Mouse (Mus musculus) regulatory T cell (primary cell): ENCODE data around the gene Kcnk15.

Experiments used
- in situ Hi-C: fragments of 300-600 bp; cut with MboI, MseI; formaldehyde crosslinking; loops from one replicate; pipeline ENCODE4 v1.15.1; 2025; ENCODE audit warnings: high pct_unique_total_duplicates

Kcnk15 gene

DNA sequence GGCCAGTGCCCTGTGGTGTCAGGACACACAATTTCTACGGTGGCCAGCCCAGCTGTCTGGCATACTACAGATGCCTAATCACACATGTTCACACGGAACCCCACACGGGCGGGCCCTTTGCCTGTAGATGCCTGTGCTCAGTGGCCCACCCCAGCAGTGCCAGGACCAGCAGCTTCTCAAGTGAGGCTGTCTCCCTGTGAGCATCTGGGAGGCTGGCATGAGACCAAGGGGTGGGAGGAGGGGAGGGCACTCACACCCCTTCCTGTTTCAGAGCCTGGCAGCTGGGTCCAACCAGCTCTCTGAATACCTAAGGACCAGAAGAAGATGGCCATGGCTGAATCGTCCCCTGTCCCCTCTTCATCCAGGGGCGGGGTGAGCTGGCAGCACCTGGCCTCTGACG, 22.0 kb downstream of the Kcnk15 start:
- in situ Hi-C loops, result no loop called here

DNA sequence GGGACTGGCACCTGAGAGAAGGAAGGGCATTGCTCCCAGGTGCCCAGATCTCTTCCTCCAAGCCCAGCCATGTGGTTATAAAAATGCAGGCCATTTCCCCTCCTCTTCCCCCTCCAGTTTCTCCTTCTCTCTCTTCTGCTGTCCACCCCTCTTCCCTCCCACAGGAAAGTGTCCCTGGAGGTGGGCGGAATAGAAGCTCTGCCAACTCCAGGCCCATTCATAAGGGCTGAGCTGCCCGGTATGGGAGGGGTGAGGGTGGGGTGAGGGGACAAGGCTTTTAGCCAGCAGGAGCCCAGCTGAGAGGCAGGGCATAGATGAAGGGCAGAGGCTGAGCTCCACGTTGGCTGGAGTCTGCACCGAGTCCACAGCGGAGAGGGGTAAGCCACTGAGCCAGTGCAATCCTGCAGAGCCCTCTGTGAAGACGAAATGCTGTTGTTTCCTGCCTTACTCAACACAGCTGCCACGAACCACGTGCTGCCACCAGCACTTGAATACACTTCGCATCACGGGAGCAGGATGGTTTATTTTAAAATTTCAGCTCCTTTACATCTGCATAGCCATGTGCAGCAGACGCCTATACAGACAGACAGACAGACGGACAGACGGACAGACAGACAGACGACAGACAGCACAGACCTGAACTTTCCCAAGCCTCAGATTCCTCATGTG, 23.5 kb downstream of the Kcnk15 start:
- in situ Hi-C loops, result no loop called here

DNA sequence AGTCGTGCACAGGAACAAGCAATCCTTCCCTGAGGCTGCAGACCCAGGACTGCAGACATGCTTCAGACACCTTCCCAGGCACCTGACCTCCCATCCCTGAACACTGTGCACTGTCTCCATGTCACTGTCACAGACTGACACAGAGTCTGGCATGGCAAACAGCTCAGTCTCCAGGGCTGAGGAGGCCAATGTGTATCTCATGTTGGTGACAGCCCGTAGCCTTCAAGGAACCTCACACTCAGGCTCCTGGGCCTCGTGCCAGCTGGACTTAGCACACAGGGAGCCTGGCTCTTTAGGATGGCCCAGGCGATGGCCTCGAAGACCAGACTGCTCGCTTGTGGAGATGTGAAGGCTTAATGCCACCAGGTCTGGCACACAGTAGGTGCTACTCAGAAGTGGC, 27.4 kb downstream of the Kcnk15 start:
- in situ Hi-C loops, result no loop called here

GRCm38 (mm10) chr2:163882859-163883652, 29.6 kb downstream of the Kcnk15 start:
- in situ Hi-C loops, result no loop called here

DNA sequence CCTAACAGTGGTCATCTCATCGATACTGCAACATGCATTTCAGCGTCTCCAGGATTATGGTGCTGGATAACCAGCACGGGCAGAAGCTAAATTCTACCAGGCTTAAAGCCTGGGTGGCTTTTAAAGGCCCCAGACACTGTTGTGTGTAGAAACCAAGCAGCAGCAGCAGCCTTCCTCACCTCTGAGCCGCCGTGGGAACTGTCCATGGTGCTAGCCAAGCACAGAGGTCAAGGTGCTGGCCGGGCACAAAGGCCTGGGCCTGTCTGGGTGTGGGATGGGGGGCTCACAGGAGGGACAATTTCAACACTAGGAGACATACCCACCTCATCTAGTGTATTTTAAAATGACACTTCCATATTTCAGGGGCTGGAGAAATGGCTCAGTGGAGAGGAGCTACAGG, 36.0 kb downstream of the Kcnk15 start:
- in situ Hi-C loops, result no loop called here

- in situ Hi-C loops, result no loop called here
Observed at GRCm38 (mm10) chr2:163890586-163890985, 37.1 kb downstream of the Kcnk15 start.

- in situ Hi-C loops, result no loop called here
Observed at GRCm38 (mm10) chr2:163891271-163891670, 37.8 kb downstream of the Kcnk15 start.

- in situ Hi-C loops, result no loop called here
Observed at GRCm38 (mm10) chr2:163893446-163894370, 40.3 kb downstream of the Kcnk15 start.

- in situ Hi-C loops, result no loop called here
Observed at GRCm38 (mm10) chr2:163895156-163895555, 41.7 kb downstream of the Kcnk15 start.

DNA sequence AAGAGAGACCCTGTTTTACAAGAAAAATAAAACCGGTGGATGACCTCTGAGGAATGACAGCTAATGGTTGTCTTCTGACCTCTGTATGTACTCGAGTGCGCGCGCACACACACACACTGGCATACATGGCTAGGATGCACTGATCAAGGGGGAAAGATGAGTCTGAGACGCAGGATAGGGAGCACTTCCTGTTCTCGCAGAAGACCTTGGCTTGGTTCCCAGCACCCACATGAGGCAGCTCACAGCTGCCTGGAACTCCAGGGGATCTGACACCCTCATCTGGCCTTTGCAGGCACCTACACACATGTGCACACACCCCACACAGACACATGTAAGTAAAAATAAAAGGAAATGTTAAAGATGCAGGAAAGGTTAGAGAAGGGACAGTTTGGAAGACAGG, 43.6 kb downstream of the Kcnk15 start:
- in situ Hi-C loops, result no loop called here

DNA sequence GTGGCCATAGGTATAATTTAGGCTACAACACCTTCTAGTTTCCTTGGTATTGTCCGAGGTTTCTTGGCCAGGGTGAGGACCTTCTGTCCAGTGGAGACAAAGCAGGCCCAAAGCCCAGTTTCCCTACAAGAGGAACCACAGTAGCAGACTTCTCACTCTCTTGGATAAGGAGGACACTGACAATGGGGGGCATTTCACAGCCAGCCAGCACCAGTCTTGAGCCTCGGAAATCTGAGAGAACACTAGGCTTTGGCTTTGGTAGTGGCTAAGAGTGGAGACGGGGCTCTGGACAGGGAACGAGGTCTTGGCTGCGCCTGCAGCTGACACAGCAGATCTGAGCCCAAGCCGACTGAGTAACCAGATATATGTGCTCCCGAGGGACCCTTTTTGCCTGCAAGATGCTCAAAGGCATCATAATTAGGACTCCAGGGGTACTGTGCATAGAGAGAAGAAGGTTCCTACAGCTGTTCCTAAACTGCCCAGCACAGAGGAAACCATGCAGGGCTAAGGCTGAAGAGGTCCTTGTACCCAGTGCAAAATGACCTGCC, 44.6 kb downstream of the Kcnk15 start:
- in situ Hi-C loops, result no loop called here

DNA sequence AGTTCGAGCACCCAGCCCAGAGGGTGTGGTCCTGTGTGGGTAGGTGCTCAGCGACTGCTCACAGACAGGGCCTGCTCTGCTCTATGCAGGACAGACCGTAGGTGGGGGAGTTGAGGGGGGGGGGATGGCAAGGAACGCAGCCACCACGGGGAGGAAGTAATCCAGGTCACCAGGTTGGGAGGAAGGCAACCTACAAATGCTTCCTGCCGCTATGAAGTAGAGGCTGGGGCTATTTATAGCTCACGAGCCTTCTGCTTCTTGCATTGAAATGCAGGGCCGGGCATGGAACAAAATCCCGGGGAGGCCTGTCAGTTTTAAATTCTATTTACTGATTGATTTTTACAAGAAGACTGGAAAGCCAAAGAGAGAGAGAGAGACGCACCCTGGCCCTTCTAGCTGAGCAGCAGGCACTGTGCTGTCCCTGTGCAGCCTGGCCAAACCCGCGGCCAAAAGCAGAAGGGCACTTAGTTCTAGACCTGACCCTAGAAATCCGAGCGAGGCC, 46.5 kb downstream of the Kcnk15 start:
- in situ Hi-C loops, result loop anchor here (25.0 kb wide), 1 partner anchor 1438 kb away; no protein-coding TSS in a partner anchor

DNA sequence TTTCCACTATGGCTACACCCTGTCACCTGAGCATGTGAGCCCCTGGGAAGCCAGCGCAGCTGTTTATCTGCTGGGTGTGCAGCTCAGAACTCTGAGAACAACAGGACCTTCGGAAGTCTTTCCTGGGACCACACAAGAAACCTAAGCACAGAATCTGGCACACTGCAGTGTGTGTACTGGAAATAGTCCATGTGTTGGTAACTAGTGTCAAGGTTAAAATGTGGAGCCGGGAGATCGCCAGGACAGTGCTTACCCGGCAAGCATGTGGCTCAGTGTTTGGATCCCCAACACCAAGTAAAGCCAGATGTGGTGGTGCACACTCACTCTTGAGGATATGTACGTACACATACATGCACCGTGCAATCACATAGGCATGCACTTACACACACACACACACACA, 47.6 kb downstream of the Kcnk15 start:
- in situ Hi-C loops, result loop anchor here (25.0 kb wide), 1 partner anchor 1439 kb away; no protein-coding TSS in a partner anchor

DNA sequence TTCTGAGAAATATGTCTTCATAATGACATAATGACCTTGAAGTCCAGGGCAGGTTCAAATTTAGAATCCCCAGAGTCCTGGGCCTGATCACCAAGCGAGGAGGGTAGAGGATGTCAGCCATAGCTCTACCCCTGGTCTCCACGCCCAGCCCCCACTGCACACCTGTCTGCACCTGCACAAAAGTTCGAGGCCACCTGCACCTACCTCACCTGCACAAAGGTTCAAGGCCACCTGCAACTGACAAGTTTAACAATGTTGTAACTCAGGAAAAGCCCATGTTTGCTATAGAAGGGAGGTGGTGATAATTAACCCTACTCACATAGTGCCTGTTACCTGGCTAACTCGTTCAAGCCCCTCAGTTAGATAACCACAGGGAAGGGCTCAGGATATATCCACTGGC, 49.0 kb downstream of the Kcnk15 start:
- in situ Hi-C loops, result loop anchor here (25.0 kb wide), 1 partner anchor 1440 kb away; no protein-coding TSS in a partner anchor

- in situ Hi-C loops, result loop anchor here (25.0 kb wide), 1 partner anchor 1441 kb away; no protein-coding TSS in a partner anchor
Observed at GRCm38 (mm10) chr2:163903461-163903860, 50.0 kb downstream of the Kcnk15 start.

- in situ Hi-C loops, result loop anchor here (25.0 kb wide), 1 partner anchor 1442 kb away; no protein-coding TSS in a partner anchor
Observed at GRCm38 (mm10) chr2:163904323-163904722, 50.9 kb downstream of the Kcnk15 start.

DNA sequence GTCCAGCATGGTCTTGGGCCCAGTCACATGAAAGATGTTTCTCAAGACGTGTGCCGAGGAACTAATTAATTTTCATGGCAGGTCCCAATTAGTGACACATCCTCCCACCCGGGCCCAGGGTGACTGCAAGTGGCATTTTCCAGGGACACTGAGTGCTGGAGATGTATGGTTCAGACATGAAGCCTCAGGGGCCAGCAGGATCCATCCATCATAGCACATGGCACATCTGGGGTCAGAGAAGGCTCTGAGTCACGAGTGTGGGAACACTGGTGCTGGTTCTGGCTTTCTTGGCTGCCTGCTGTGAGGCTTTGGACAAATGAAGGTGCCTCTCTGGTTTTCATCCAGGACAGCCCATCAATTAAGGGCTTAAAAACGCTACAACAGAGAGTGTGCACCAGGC, 53.7 kb downstream of the Kcnk15 start:
- in situ Hi-C loops, result loop anchor here (25.0 kb wide), 1 partner anchor 1445 kb away; no protein-coding TSS in a partner anchor
